Comparison of ENCODE assay signal across 18 mouse cellular contexts in genomic region chr5:66323131-66323530, GRCm38 (mm10).
DNase-seq lines count a peak whose midpoint lies in the region; ATAC-seq lines count a peak whose summit lies in the region.
"Had no signal": no experiment of that assay in that cellular context is flagged by ENCODE, and none has a peak within 500 bp of the region (broad histone marks: within the 10 kb centered on the region; RNA-seq: fewer than 3 reads in every experiment).

No protein-coding gene starts in this region.

- H3K4me2 ChIP-seq in heart, embryonic 11.5 days = peak overlapping the region; percentile 22
- H3K4me2 ChIP-seq: embryonic facial prominence, embryonic 12.5 days; hindbrain, embryonic 14.5 days; midbrain, embryonic 12.5 days had no signal

- H3K36me3 ChIP-seq in heart, embryonic 11.5 days (ENCODE audit: control insufficient read depth, insufficient read depth, low read length) = no peaks in the 10 kb centered on the region
- peaks cover 5% of the 10 kb centered on the region for H3K36me3 ChIP-seq in megakaryocyte, embryonic 14.5 days (replicated peaks; ENCODE audit: low read length)
- H3K36me3 ChIP-seq: embryonic facial prominence, embryonic 12.5 days; midbrain, embryonic 12.5 days had no signal

- peak overlapping the region; percentile 60 for H3K27ac ChIP-seq in heart, embryonic 11.5 days (ENCODE audit: low read depth, low read length)
- H3K27ac ChIP-seq: embryonic facial prominence, embryonic 12.5 days; hindbrain, embryonic 14.5 days; macrophage; midbrain, embryonic 12.5 days had no signal

- no peak overlapping the region; the same call in 1 of the 2 replicates for H3K4me3 ChIP-seq in heart, embryonic 11.5 days (ENCODE audit: low read depth, low read length)
- peak overlapping the region; percentile 89 for H3K4me3 ChIP-seq in megakaryocyte, embryonic 14.5 days (replicated peaks)
- H3K4me3 ChIP-seq: embryonic facial prominence, embryonic 12.5 days; midbrain, embryonic 12.5 days had no signal

- peaks cover 37% of the 10 kb centered on the region for H3K4me1 ChIP-seq in heart, embryonic 11.5 days (ENCODE audit: control insufficient read depth, insufficient read depth, low read length)
- peaks cover 77% of the 10 kb centered on the region for H3K4me1 ChIP-seq in megakaryocyte, embryonic 14.5 days

- intact Hi-C loops in heart, postnatal 10 days (cut with DNase I) = loop anchor here (2.0 to 5.0 kb wide), 2 partner anchors 44 to 60 kb away; no protein-coding TSS in a partner anchor

- DNase-seq in heart, postnatal 10 days = no peak
- peak; percentile 70 for DNase-seq in 416B (ENCODE audit: low read depth)
- DNase-seq in layer of hippocampus, postnatal 10 days (ENCODE audit: low spot score in 2 of 2) = no peak
- DNase-seq in right cerebral cortex, postnatal 14 days = no peak
- DNase-seq: adrenal gland, adult 8-10 months; cerebellum, adult 18-20 months; cerebellum, postnatal 14 days; forebrain, postnatal 0 days; kidney, adult 8-10 months; kidney, postnatal 10 days had no signal

- WGBS in heart, embryonic 11.5 days (ENCODE audit: insufficient replicate concordance) = 71% methylated on average over 4 of the region's 4 CpGs

- no peaks in the 10 kb centered on the region for H3K9me3 ChIP-seq in heart, embryonic 11.5 days (replicated peaks; ENCODE audit: control insufficient read depth, low read length)
- H3K9me3 ChIP-seq in megakaryocyte, embryonic 14.5 days = no peaks in the 10 kb centered on the region
- H3K9me3 ChIP-seq: embryonic facial prominence, embryonic 12.5 days; midbrain, embryonic 12.5 days had no signal

- no peaks in the 10 kb centered on the region for H3K27me3 ChIP-seq in heart, embryonic 11.5 days (ENCODE audit: control insufficient read depth, insufficient read depth, low read length)
- H3K27me3 ChIP-seq in megakaryocyte, embryonic 14.5 days (replicated peaks) = no peaks in the 10 kb centered on the region
- H3K27me3 ChIP-seq: embryonic facial prominence, embryonic 12.5 days had no signal

- no peak for ATAC-seq in heart, embryonic 11.5 days (replicated peaks; ENCODE audit: insufficient number of reproducible peaks, low FRiP score, low TSS enrichment)
- peak; percentile 44 for ATAC-seq in granulocyte monocyte progenitor cell, adult 5-6 weeks (replicated peaks; ENCODE audit: poor library complexity, severe bottlenecking)
- ATAC-seq: activated CD4-positive, CD25-positive, alpha-beta regulatory T cell, adult 4 months; forebrain, postnatal 0 days had no signal

- no peak overlapping the region for H3K9ac ChIP-seq in heart, embryonic 11.5 days (ENCODE audit: low read depth, low read length)
- H3K9ac ChIP-seq: embryonic facial prominence, embryonic 12.5 days; forebrain, postnatal 0 days; hindbrain, embryonic 14.5 days; midbrain, embryonic 12.5 days had no signal
